Mouse (Mus musculus) myocyte (in vitro differentiated cells): ENCODE data around the gene Rtp4. TPM values are rescaled to one million over a fixed set of nuclear protein-coding genes. Genes with fewer than 3 reads are reported as not detected.

Experiments
- H3K27me3 ChIP-seq: one replicate; pipeline ENCODE4 v1.6.1; 2011; ENCODE audit not compliant: control insufficient read depth, insufficient read depth, insufficient read length
- H3K36me3 ChIP-seq: one replicate; pipeline ENCODE4 v1.6.1; 2011; ENCODE audit not compliant: control insufficient read depth, insufficient read depth
- H3K4me2 ChIP-seq: one replicate; pipeline ENCODE4 v1.6.1; 2011; ENCODE audit warnings: low read depth, control low read depth
- H3K4me3 ChIP-seq: one replicate; pipeline ENCODE4 v1.5.1; 2011; ENCODE audit warnings: mild to moderate bottlenecking, control low read depth, moderate library complexity
- H3K79me2 ChIP-seq: one replicate; pipeline ENCODE4 v1.6.1; 2011; ENCODE audit not compliant: control insufficient read depth, insufficient read depth
- H3ac ChIP-seq: one replicate; pipeline ENCODE4 v1.6.1; 2011; ENCODE audit not compliant: control insufficient read depth, insufficient read length
- CEBPB ChIP-seq: IDR thresholded peaks from 2 replicates; pipeline ENCODE4 v1.6.1; 2011; ENCODE audit warnings: mild to moderate bottlenecking, moderate library complexity; ENCODE audit not compliant: poor library complexity, insufficient read depth, severe bottlenecking
- E2F4 ChIP-seq: IDR thresholded peaks from one replicate; pipeline ENCODE4 v1.6.1; 2011; ENCODE audit warnings: mild to moderate bottlenecking, control low read depth, moderate library complexity; ENCODE audit not compliant: insufficient read depth
- MAX ChIP-seq: IDR thresholded peaks from one replicate; pipeline ENCODE4 v1.6.1; 2011; ENCODE audit warnings: low read depth, mild to moderate bottlenecking, control low read depth
- MYOD1 ChIP-seq, 3 experiments: IDR thresholded peaks; one replicate each; pipeline ENCODE4 v1.6.1; 2011; ENCODE audit warnings: control low read depth in 2 of 3, low read depth in 2 of 3, mild to moderate bottlenecking in 2 of 3, moderate library complexity in 1 of 3; ENCODE audit not compliant: insufficient read length in 2 of 3, control insufficient read depth in 1 of 3
- MYOG ChIP-seq, 3 experiments: IDR thresholded peaks; one replicate each; pipeline ENCODE4 v1.6.1; 2011; ENCODE audit warnings: control low read depth in 2 of 3, low read depth in 2 of 3, mild to moderate bottlenecking in 2 of 3; ENCODE audit not compliant: insufficient read length in 2 of 3, control insufficient read depth in 1 of 3, insufficient read depth in 1 of 3
- POLR2A ChIP-seq: IDR thresholded peaks from one replicate; pipeline ENCODE4 v1.6.1; 2011; ENCODE audit warnings: low read depth, mild to moderate bottlenecking, control low read depth, moderate library complexity; ENCODE audit not compliant: insufficient read length
- POLR2AphosphoS2 ChIP-seq: IDR thresholded peaks from one replicate; pipeline ENCODE4 v1.6.1; 2011; ENCODE audit warnings: low read depth, control low read depth; ENCODE audit not compliant: insufficient read length
- REST ChIP-seq: IDR thresholded peaks from one replicate; pipeline ENCODE4 v1.6.1; 2011; ENCODE audit warnings: mild to moderate bottlenecking, control low read depth, moderate library complexity; ENCODE audit not compliant: insufficient read depth, insufficient read length
- SRF ChIP-seq: IDR thresholded peaks from one replicate; pipeline ENCODE4 v1.6.1; 2011; ENCODE audit warnings: low read depth; ENCODE audit not compliant: control insufficient read depth, insufficient read length
- TCF12 ChIP-seq: IDR thresholded peaks from one replicate; pipeline ENCODE4 v1.6.1; 2011; ENCODE audit warnings: mild to moderate bottlenecking, control low read depth; ENCODE audit not compliant: poor library complexity, insufficient read depth, severe bottlenecking
- TCF3 ChIP-seq: IDR thresholded peaks from one replicate; pipeline ENCODE4 v1.6.1; 2011; ENCODE audit warnings: low read depth, control low read depth; ENCODE audit not compliant: insufficient read length
- USF1 ChIP-seq: IDR thresholded peaks from one replicate; pipeline ENCODE4 v1.6.1; 2011; ENCODE audit warnings: low read depth, mild to moderate bottlenecking, control low read depth, moderate library complexity
- polyA plus RNA-seq: library from polyadenylated mRNA; unstranded; fragments of >200 nt; fragmentation: generic; extraction: Trizol; gene quantifications from one replicate; pipeline ENCODE4 v1.2.1, GENCODE M21; 2012; ENCODE audit warnings: missing spikeins

Gene Rtp4
- polyA plus RNA-seq, 1 experiment, result 0.82 TPM

GRCm38 (mm10) chr16:23591119-23592105, 71.3 kb downstream of the Rtp4 start:
- Histone ChIP-seq H3K79me2 (no peaks in the 10 kb centered on the region), H3K4me3 (no peak overlapping the region), H3K27me3 (no peaks in the 10 kb centered on the region), H3K36me3 (no peaks in the 10 kb centered on the region), H3K4me2 (no peak overlapping the region), H3ac (no peak overlapping the region)
- no peak for TF ChIP-seq SRF
- no peak for TF ChIP-seq REST
- no peak for TF ChIP-seq POLR2AphosphoS2
- no peak for TF ChIP-seq MYOD1 (IDR thresholded peaks at IDR 0.05; ENCODE audit: control insufficient read depth in 1 of 3, insufficient read length in 2 of 3, low read depth in 2 of 3)
- TF ChIP-seq USF1, result no peak
- TF ChIP-seq CEBPB, result no peak
- TF ChIP-seq TCF3, result no peak
- TF ChIP-seq E2F4, result no peak

- no peaks in the 10 kb centered on the region for H3K79me2 ChIP-seq
- H3K27me3 ChIP-seq, result no peaks in the 10 kb centered on the region
- TF ChIP-seq TCF3, result no peak
- TF ChIP-seq MAX, result no peak
- TF ChIP-seq POLR2AphosphoS2, result no peak
- no peak for TF ChIP-seq REST
- TF ChIP-seq CEBPB, result no peak
- TF ChIP-seq MYOG (IDR thresholded peaks at IDR 0.05; ENCODE audit: control insufficient read depth in 1 of 3, insufficient read depth in 1 of 3, insufficient read length in 2 of 3, low read depth in 2 of 3), result no peak
- TF ChIP-seq TCF12, result no peak
- no peak for TF ChIP-seq SRF
- no peak for TF ChIP-seq E2F4
- no peak for TF ChIP-seq USF1
- TF ChIP-seq MYOD1 (IDR thresholded peaks at IDR 0.05; ENCODE audit: control insufficient read depth in 1 of 3, insufficient read length in 2 of 3, low read depth in 2 of 3), result no peak
- TF ChIP-seq POLR2A, result no peak
- H3K4me3 ChIP-seq, result no peak overlapping the region
- H3K36me3 ChIP-seq, result no peaks in the 10 kb centered on the region
- no peak overlapping the region for H3ac ChIP-seq
- H3K4me2 ChIP-seq, result no peak overlapping the region
These were observed 72.4 kb downstream of the Rtp4 start for GRCm38 (mm10) chr16:23592501-23592900.

GRCm38 (mm10) chr16:23596696-23597095, 76.6 kb downstream of the Rtp4 start:
- Histone ChIP-seq H3K36me3 (no peaks in the 10 kb centered on the region), H3ac (no peak overlapping the region), H3K4me3 (no peak overlapping the region), H3K27me3 (no peaks in the 10 kb centered on the region), H3K79me2 (no peaks in the 10 kb centered on the region), H3K4me2 (no peak overlapping the region)
- TF ChIP-seq MAX, result no peak
- TF ChIP-seq REST, result no peak
- no peak for TF ChIP-seq TCF12
- TF ChIP-seq POLR2A, result no peak
- no peak for TF ChIP-seq USF1
- TF ChIP-seq POLR2AphosphoS2, result no peak
- no peak for TF ChIP-seq MYOD1 (IDR thresholded peaks at IDR 0.05; ENCODE audit: control insufficient read depth in 1 of 3, insufficient read length in 2 of 3, low read depth in 2 of 3)
- TF ChIP-seq CEBPB, result no peak
- no peak for TF ChIP-seq SRF
- TF ChIP-seq TCF3, result no peak

DNA sequence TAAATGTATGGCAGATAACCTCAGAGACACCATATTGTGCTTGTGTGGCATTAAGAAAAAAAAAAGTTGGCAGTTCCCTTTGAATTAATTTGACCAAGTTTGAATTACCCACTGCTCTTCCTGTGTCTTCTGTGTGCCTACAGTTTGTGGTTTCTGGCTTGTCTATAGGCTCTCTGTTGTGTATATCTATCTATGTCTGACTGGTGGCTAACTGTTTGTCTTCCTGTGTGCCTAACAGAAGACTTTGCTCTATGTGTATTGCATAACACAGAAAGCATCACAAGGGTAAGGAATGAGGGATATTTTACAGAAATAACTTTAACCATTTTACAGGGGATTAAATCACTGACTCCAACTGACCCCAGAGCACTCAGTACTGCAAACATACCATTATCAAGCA, 77.9 kb downstream of the Rtp4 start:
- Histone ChIP-seq H3K36me3 (no peaks in the 10 kb centered on the region), H3K4me3 (no peak overlapping the region), H3K79me2 (no peaks in the 10 kb centered on the region), H3K4me2 (no peak overlapping the region), H3ac (no peak overlapping the region), H3K27me3 (no peaks in the 10 kb centered on the region)
- TF ChIP-seq CEBPB (no peak), MYOD1 (IDR thresholded peaks at IDR 0.05; ENCODE audit: control insufficient read depth in 1 of 3, insufficient read length in 2 of 3, low read depth in 2 of 3) (no peak), POLR2AphosphoS2 (no peak), POLR2A (no peak), MAX (no peak), E2F4 (no peak), USF1 (no peak), MYOG (IDR thresholded peaks at IDR 0.05; ENCODE audit: control insufficient read depth in 1 of 3, insufficient read depth in 1 of 3, insufficient read length in 2 of 3, low read depth in 2 of 3) (no peak), REST (no peak), TCF12 (no peak), SRF (no peak), TCF3 (no peak)
